Mouse (Mus musculus) CH12.LX (cell line): ENCODE measurements around the gene Rtl9.

Source experiments
- BHLHE40 ChIP-seq: IDR thresholded peaks from 2 replicates; pipeline ENCODE4 v1.6.1; 2011; ENCODE audit warnings: mild to moderate bottlenecking, low read depth, low read length, improper control_type of control experiment
- CHD1 ChIP-seq: IDR thresholded peaks from 2 replicates; pipeline ENCODE4 v1.6.1; 2012; ENCODE audit warnings: low read depth, low read length, improper control_type of control experiment, inconsistent platforms
- CTCF ChIP-seq, 2 experiments: IDR thresholded peaks in 1 of 2; conservative IDR thresholded peaks in 1 of 2; 2 replicates each; pipeline ENCODE4 v1.5.1; 2011 to 2012; ENCODE audit warnings: low read depth in 2 of 2, low read length in 2 of 2, improper control_type of control experiment in 1 of 2, inconsistent platforms in 1 of 2, mild to moderate bottlenecking in 1 of 2, moderate library complexity in 1 of 2
- E2F4 ChIP-seq: IDR thresholded peaks from 2 replicates; pipeline ENCODE4 v1.6.1; 2011; ENCODE audit warnings: low read depth, low read length, improper control_type of control experiment; ENCODE audit not compliant: insufficient replicate concordance
- ELF1 ChIP-seq: IDR thresholded peaks from 2 replicates; pipeline ENCODE4 v1.6.1; 2014; ENCODE audit warnings: low read depth, mild to moderate bottlenecking, inconsistent platforms, low read length, improper control_type of control experiment
- MAX ChIP-seq: IDR thresholded peaks from 2 replicates; pipeline ENCODE4 v1.6.1; 2011; ENCODE audit warnings: low read length, improper control_type of control experiment
- MAZ ChIP-seq: IDR thresholded peaks from 2 replicates; pipeline ENCODE4 v1.6.1; 2012; ENCODE audit warnings: low read depth, mild to moderate bottlenecking, inconsistent platforms, low read length, improper control_type of control experiment, moderate library complexity
- POLR2A ChIP-seq: IDR thresholded peaks from 2 replicates; pipeline ENCODE4 v1.6.1; 2011; ENCODE audit warnings: low read depth, mild to moderate bottlenecking, improper control_type of control experiment, low read length
- USF2 ChIP-seq: conservative IDR thresholded peaks from 2 replicates; pipeline ENCODE4 v1.6.1; 2011; ENCODE audit warnings: low read depth, low read length, improper control_type of control experiment
- ZC3H11A ChIP-seq: IDR thresholded peaks from 2 replicates; pipeline ENCODE4 v1.6.1; 2012; ENCODE audit warnings: low read depth, mild to moderate bottlenecking, inconsistent platforms, low read length, improper control_type of control experiment

GRCm38 (mm10) chrX:143067115-143067514, 32.3 kb upstream of the Rtl9 start:
- TF ChIP-seq POLR2A (no peak), ELF1 (no peak), BHLHE40 (no peak), CHD1 (no peak), CTCF (conservative IDR thresholded peaks at IDR 0.05 in 1 of 2, IDR thresholded peaks at IDR 0.05 in 1 of 2; ENCODE audit: low read depth in 2 of 2, low read length in 2 of 2) (no peak), MAZ (no peak), ZC3H11A (no peak), USF2 (no peak), E2F4 (no peak), MAX (no peak)
